Mouse (Mus musculus): ENCODE data around the gene Oas2. TPM values are rescaled to one million over a fixed set of nuclear protein-coding genes. Genes with fewer than 3 reads are reported as not detected.

The Oas2 gene
- polyA plus RNA-seq, 1 experiment from 2014 or later = 0.38 TPM

- Histone ChIP-seq H3K36me3 (ENCODE audit: control insufficient read depth, insufficient read depth, low read length) (no peaks in the 10 kb centered on the region), H3K4me3 (ENCODE audit: low read depth, low read length) (no peak overlapping the region), H3K9ac (ENCODE audit: low read depth, low read length) (no peak overlapping the region), H3K4me1 (ENCODE audit: control insufficient read depth, insufficient read depth, low read length) (no peaks in the 10 kb centered on the region), H3K4me2 (ENCODE audit: low read depth, low read length) (no peak overlapping the region), H3K27me3 (replicated peaks; ENCODE audit: control insufficient read depth, insufficient read depth, low read length) (peaks cover 28% of the 10 kb centered on the region), H3K27ac (replicated peaks; ENCODE audit: low read depth, low read length) (no peak overlapping the region), H3K9me3 (ENCODE audit: control insufficient read depth, low read length) (no peaks in the 10 kb centered on the region)
- ATAC-seq (ENCODE audit: low read depth) (no peak), DNase-seq (ENCODE audit: low spot score) (no peak)
- 92% methylated on average over 5 of the region's 5 CpGs for WGBS
Observed at GRCm38 (mm10) chr5:120687897-120688296, 61.8 kb downstream of the Oas2 start.

DNA sequence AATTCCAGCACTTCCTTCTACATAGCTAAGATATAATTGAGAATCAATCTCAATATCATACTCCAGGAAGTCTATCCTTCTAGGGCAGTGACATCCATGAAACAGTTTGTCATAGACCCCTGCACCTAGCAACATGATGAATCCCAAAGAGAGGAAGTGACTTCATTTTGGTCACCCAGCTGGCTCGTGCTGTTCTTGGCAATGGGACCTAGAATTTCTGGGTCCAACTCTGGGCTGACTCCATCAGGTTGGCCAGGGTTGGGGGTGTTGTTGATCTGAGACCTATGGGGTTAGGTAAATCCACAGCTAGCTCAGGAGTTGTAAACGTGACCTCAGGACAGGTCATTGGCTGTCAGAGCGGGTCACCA lies 62.2 kb downstream of the Oas2 start:
- WGBS = 80% methylated on average over 3 of the region's 3 CpGs
- Histone ChIP-seq H3K4me2 (ENCODE audit: low read depth, low read length) (no peak overlapping the region), H3K9me3 (ENCODE audit: control insufficient read depth, low read length) (no peaks in the 10 kb centered on the region), H3K27me3 (replicated peaks; ENCODE audit: control insufficient read depth, insufficient read depth, low read length) (peaks cover 28% of the 10 kb centered on the region), H3K27ac (replicated peaks; ENCODE audit: low read depth, low read length) (no peak overlapping the region), H3K36me3 (ENCODE audit: control insufficient read depth, insufficient read depth, low read length) (no peaks in the 10 kb centered on the region), H3K9ac (ENCODE audit: low read depth, low read length) (no peak overlapping the region), H3K4me1 (ENCODE audit: control insufficient read depth, insufficient read depth, low read length) (no peaks in the 10 kb centered on the region), H3K4me3 (ENCODE audit: low read depth, low read length) (no peak overlapping the region)
- DNase-seq (ENCODE audit: low spot score) = no peak
- ATAC-seq (ENCODE audit: low read depth) = no peak

GRCm38 (mm10) chr5:120686749-120687483 lies 62.7 kb downstream of the Oas2 start:
- ATAC-seq (ENCODE audit: low read depth) (no peak), DNase-seq (ENCODE audit: low spot score) (no peak)
- Histone ChIP-seq H3K4me2 (ENCODE audit: low read depth, low read length) (no peak overlapping the region), H3K27ac (replicated peaks; ENCODE audit: low read depth, low read length) (no peak overlapping the region), H3K9ac (ENCODE audit: low read depth, low read length) (no peak overlapping the region), H3K36me3 (ENCODE audit: control insufficient read depth, insufficient read depth, low read length) (no peaks in the 10 kb centered on the region), H3K27me3 (replicated peaks; ENCODE audit: control insufficient read depth, insufficient read depth, low read length) (peaks cover 29% of the 10 kb centered on the region), H3K4me1 (ENCODE audit: control insufficient read depth, insufficient read depth, low read length) (no peaks in the 10 kb centered on the region), H3K9me3 (ENCODE audit: control insufficient read depth, low read length) (no peaks in the 10 kb centered on the region), H3K4me3 (ENCODE audit: low read depth, low read length) (no peak overlapping the region)
- 83% methylated on average over 6 of the region's 6 CpGs for WGBS

DNA sequence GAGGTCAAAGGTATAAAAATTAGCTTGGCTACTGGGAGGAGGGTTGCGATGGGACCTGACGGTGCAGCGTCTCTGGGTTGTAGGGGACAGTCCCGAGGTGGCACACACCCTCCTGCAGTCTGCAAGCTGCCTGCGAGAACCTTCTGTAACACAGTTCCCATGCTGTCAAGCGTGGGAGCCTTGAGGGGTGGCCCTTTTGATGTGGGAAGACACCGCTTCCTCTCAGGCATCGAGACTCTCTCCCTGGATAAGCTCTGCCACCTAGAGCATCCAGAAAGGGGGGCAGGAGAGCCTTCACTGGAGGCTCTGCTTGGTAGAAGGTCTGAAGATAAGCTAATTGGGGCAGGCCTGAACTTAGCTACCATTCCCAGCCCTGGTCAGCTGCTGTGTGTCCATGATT lies 64.0 kb downstream of the Oas2 start:
- H3K4me1 ChIP-seq (ENCODE audit: control insufficient read depth, insufficient read depth, low read length) = peaks cover 3% of the 10 kb centered on the region
- DNase-seq (ENCODE audit: low spot score) (no peak), ATAC-seq (ENCODE audit: low read depth) (no peak)
- H3K4me3 ChIP-seq (ENCODE audit: low read depth, low read length) = no peak overlapping the region
- H3K27me3 ChIP-seq (replicated peaks; ENCODE audit: control insufficient read depth, insufficient read depth, low read length) = peaks cover 25% of the 10 kb centered on the region
- H3K9me3 ChIP-seq (ENCODE audit: control insufficient read depth, low read length) = no peaks in the 10 kb centered on the region
- no peak overlapping the region for H3K4me2 ChIP-seq (ENCODE audit: low read depth, low read length)
- H3K27ac ChIP-seq (replicated peaks; ENCODE audit: low read depth, low read length) = no peak overlapping the region
- no peak overlapping the region for H3K9ac ChIP-seq (ENCODE audit: low read depth, low read length)
- no peaks in the 10 kb centered on the region for H3K36me3 ChIP-seq (ENCODE audit: control insufficient read depth, insufficient read depth, low read length)
- 75% methylated on average over 7 of the region's 8 CpGs for WGBS

DNA sequence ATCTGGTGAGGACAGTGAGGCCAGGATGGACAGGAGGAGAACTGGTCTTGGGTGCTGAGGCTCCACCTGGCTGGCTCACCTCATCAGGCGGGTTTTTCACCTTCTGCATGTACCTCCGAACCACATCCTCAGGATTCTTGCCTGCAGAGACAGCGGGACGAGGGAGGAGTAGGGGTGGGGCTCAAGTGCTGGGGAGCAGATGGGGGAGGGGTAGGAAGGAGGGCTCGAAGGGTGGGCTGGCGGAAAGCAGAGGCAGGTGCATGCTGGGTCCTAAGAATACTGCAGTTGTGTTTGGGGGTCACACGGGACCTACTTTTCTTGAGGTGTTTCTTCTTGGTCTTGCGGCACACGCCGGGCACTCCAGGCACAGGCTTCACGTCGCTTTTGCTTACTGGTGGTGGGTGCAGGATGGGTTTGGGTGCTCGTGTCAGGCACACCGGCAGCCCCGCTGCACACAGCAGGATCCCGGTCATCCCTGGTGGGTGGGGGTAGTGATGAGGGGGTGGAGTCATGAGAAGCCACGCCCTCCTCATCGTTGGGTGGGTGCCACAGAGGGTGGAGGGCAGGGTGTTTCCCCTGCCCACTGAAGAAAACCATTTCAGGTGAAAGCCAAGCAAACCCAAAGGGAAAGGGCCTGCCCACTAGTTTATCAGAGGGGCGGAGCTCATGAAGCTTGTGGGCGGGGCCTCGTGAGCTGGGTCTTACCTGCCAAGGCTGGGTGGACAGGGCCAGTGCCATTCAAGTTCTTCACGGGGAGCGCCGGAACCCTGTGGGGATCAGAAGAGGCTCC lies 66.5 kb downstream of the Oas2 start:
- ATAC-seq (ENCODE audit: low read depth) (no peak), DNase-seq (ENCODE audit: low spot score) (no peak)
- Histone ChIP-seq H3K36me3 (ENCODE audit: control insufficient read depth, insufficient read depth, low read length) (no peaks in the 10 kb centered on the region), H3K4me1 (ENCODE audit: control insufficient read depth, insufficient read depth, low read length) (peaks cover 7% of the 10 kb centered on the region), H3K27ac (replicated peaks; ENCODE audit: low read depth, low read length) (no peak overlapping the region), H3K4me2 (ENCODE audit: low read depth, low read length) (no peak overlapping the region), H3K9me3 (ENCODE audit: control insufficient read depth, low read length) (no peaks in the 10 kb centered on the region), H3K4me3 (ENCODE audit: low read depth, low read length) (no peak overlapping the region), H3K9ac (ENCODE audit: low read depth, low read length) (no peak overlapping the region), H3K27me3 (replicated peaks; ENCODE audit: control insufficient read depth, insufficient read depth, low read length) (peaks cover 25% of the 10 kb centered on the region)
- 11% methylated on average over 20 of the region's 24 CpGs for WGBS

GRCm38 (mm10) chr5:120680918-120681317 lies 68.7 kb downstream of the Oas2 start:
- peaks cover 25% of the 10 kb centered on the region for H3K27me3 ChIP-seq (replicated peaks; ENCODE audit: control insufficient read depth, insufficient read depth, low read length)
- H3K9me3 ChIP-seq (ENCODE audit: control insufficient read depth, low read length) = no peaks in the 10 kb centered on the region
- DNase-seq (ENCODE audit: low spot score) (no peak), ATAC-seq (ENCODE audit: low read depth) (no peak)
- 0 out of 2 replicates have a peak overlapping the region, but pooled peaks have one; percentile 41 for H3K9ac ChIP-seq (ENCODE audit: low read depth, low read length)
- 91% methylated on average over 13 of the region's 18 CpGs for WGBS
- H3K4me3 ChIP-seq (ENCODE audit: low read depth, low read length) = no peak overlapping the region
- H3K4me1 ChIP-seq (ENCODE audit: control insufficient read depth, insufficient read depth, low read length) = peaks cover 7% of the 10 kb centered on the region
- peak overlapping the region; percentile 66 for H3K4me2 ChIP-seq (ENCODE audit: low read depth, low read length)
- H3K27ac ChIP-seq (replicated peaks; ENCODE audit: low read depth, low read length) = 0 out of 2 replicates have a peak overlapping the region, but pooled peaks have one; percentile 48
- no peaks in the 10 kb centered on the region for H3K36me3 ChIP-seq (ENCODE audit: control insufficient read depth, insufficient read depth, low read length)

Other genes with a start within 250 kb of the Oas2 start
- 47.0 and 53.1 TPM in 2 replicates for gene Plbd2, start 246.2 kb downstream of the Oas2 start, polyA plus RNA-seq (2014; fragmentation: Nextera tagmentation; extraction: Ambion mirVana)
- gene Slc8b1, start 238.7 kb downstream of the Oas2 start, polyA plus RNA-seq (2014; fragmentation: Nextera tagmentation; extraction: Ambion mirVana) = 3.5 and 5.7 TPM in 2 replicates
- 24.8 and 26.7 TPM in 2 replicates for gene Tpcn1, start 161.2 kb downstream of the Oas2 start, polyA plus RNA-seq (2014; fragmentation: Nextera tagmentation; extraction: Ambion mirVana)
- gene Iqcd, start 160.8 kb downstream of the Oas2 start, polyA plus RNA-seq (2014; fragmentation: Nextera tagmentation; extraction: Ambion mirVana) = 0.60 and 1.7 TPM in 2 replicates
- gene Rita1, start 137.3 kb downstream of the Oas2 start, polyA plus RNA-seq (2014; fragmentation: Nextera tagmentation; extraction: Ambion mirVana) = 9.9 and 11.4 TPM in 2 replicates
- 28.2 and 36.4 TPM in 2 replicates for gene Ddx54, start 137.1 kb downstream of the Oas2 start, polyA plus RNA-seq (2014; fragmentation: Nextera tagmentation; extraction: Ambion mirVana)
- gene Cfap73, start 115.6 kb downstream of the Oas2 start, polyA plus RNA-seq (2014; fragmentation: Nextera tagmentation; extraction: Ambion mirVana) = 1.0 TPM in 1 of 2 replicates, not detected in the other
- gene Rasal1, start 101.0 kb downstream of the Oas2 start, polyA plus RNA-seq (2014; fragmentation: Nextera tagmentation; extraction: Ambion mirVana) = 0.50 and 1.4 TPM in 2 replicates
- 3.4 and 4.3 TPM in 2 replicates for gene Dtx1, start 37.9 kb downstream of the Oas2 start, polyA plus RNA-seq (2014; fragmentation: Nextera tagmentation; extraction: Ambion mirVana)
- gene Oas3, start 27.8 kb upstream of the Oas2 start, polyA plus RNA-seq (2014; fragmentation: Nextera tagmentation; extraction: Ambion mirVana) = 0.35 and 0.45 TPM in 2 replicates
- 0.10 TPM in 1 of 2 replicates, not detected in the other for gene Oas1e, start 45.7 kb upstream of the Oas2 start, polyA plus RNA-seq (2014; fragmentation: Nextera tagmentation; extraction: Ambion mirVana)
- gene Oas1c, start 62.7 kb upstream of the Oas2 start, polyA plus RNA-seq (2014; fragmentation: Nextera tagmentation; extraction: Ambion mirVana) = 0.24 and 0.39 TPM in 2 replicates
- 0.53 TPM in 1 of 2 replicates, not detected in the other for gene Oas1f, start 97.5 kb upstream of the Oas2 start, polyA plus RNA-seq (2014; fragmentation: Nextera tagmentation; extraction: Ambion mirVana)
- not detected in 2 replicates for gene Oas1h, start 111.6 kb upstream of the Oas2 start, polyA plus RNA-seq (2014; fragmentation: Nextera tagmentation; extraction: Ambion mirVana)
- gene Oas1g, start 137.8 kb upstream of the Oas2 start, polyA plus RNA-seq (2014; fragmentation: Nextera tagmentation; extraction: Ambion mirVana) = 0.67 and 1.3 TPM in 2 replicates
- gene Oas1a, start 157.7 kb upstream of the Oas2 start, polyA plus RNA-seq (2014; fragmentation: Nextera tagmentation; extraction: Ambion mirVana) = 1.7 and 2.4 TPM in 2 replicates
- not detected in 2 replicates for gene Oas1d, start 164.7 kb upstream of the Oas2 start, polyA plus RNA-seq (2014; fragmentation: Nextera tagmentation; extraction: Ambion mirVana)